Comparison of ENCODE assay signal across 8 mouse cellular contexts in the genomic region with DNA sequence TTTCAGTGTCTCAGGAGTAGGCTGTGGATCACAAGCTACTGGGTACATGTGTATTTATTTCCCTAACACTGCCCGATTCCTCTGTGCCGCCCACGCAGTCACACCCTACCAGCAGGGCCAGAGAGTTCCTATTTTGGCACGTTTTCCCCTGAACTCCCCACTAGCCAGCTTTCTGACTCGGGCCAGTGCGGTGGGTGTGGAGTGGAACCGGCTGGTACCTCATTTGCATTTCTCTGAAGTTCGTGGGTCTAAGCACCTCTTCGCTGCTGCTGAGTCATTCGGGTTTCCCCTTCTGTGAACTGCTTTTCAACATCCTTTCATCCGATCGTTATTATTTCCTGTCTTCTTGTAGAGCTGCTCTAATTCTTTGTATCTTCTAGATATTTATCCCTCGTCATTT. TPM values are rescaled to one million over a fixed set of nuclear protein-coding genes. Genes with fewer than 3 reads are reported as not detected.
DNase-seq lines count a peak whose midpoint lies in the region; ATAC-seq and TF ChIP-seq lines count a peak whose summit lies in the region.

No protein-coding gene starts in this region.

- no peak for TF ChIP-seq POLR2A in embryonic fibroblast, embryonic 13.5 days (IDR thresholded peaks at IDR 0.05; ENCODE audit: low read depth, low read length)
- no peak for TF ChIP-seq POLR2A in kidney, adult 2 months (IDR thresholded peaks at IDR 0.05; ENCODE audit: low read depth, low read length)

- H3K27me3 ChIP-seq in kidney, adult 2 months (replicated peaks; ENCODE audit: control insufficient read depth, insufficient read depth, low read length), result no peaks in the 10 kb centered on the region

- H3K36me3 ChIP-seq in kidney, adult 2 months (ENCODE audit: control insufficient read depth, insufficient read depth, low read length), result no peaks in the 10 kb centered on the region

- no peak for TF ChIP-seq CTCF in embryonic fibroblast, embryonic 13.5 days (IDR thresholded peaks at IDR 0.05; ENCODE audit: borderline replicate concordance, insufficient read depth, low read length)
- no peak for TF ChIP-seq CTCF in kidney, adult 2 months (conservative IDR thresholded peaks at IDR 0.05; ENCODE audit: insufficient read depth, insufficient read length, low read depth, low read length)

- no peak overlapping the region for H3K4me3 ChIP-seq in embryonic fibroblast, embryonic 13.5 days (ENCODE audit: insufficient read depth, low read length)
- H3K4me3 ChIP-seq in kidney, adult 2 months (ENCODE audit: insufficient read depth, low read depth, low read length), result no peak overlapping the region

- ATAC-seq in frontal cortex, adult (ENCODE audit: low TSS enrichment), result peak; percentile 34; the same call in 1 of the 2 replicates
- ATAC-seq in megakaryocyte progenitor cell, adult 5-6 weeks (replicated peaks; ENCODE audit: poor library complexity), result peak; percentile 65

- H3K27ac ChIP-seq in embryonic fibroblast, embryonic 13.5 days (ENCODE audit: insufficient read depth, low read length), result peak overlapping the region; percentile 12
- H3K27ac ChIP-seq in kidney, adult 2 months (ENCODE audit: insufficient read depth, low read depth, low read length), result no peak overlapping the region

- DNase-seq in frontal cortex, postnatal 14 days (ENCODE audit: low spot score in 2 of 2), result no peak
- peak; percentile 93 for DNase-seq in CD4-positive helper T cell, adult 2 months (ENCODE audit: low read depth, low spot score)
- DNase-seq in kidney, adult 2 months, result no peak
- no peak for DNase-seq in frontal cortex, postnatal 25 days (ENCODE audit: low spot score in 2 of 2)
- DNase-seq in yolk sac, embryonic 10.5 days (ENCODE audit: low spot score), result no peak

- WGBS in kidney, adult 2 months, result 23% methylated on average over 13 of the region's 13 CpGs

- H3K4me1 ChIP-seq in embryonic fibroblast, embryonic 13.5 days (ENCODE audit: control insufficient read depth, insufficient read depth, low read length), result peaks cover 6% of the 10 kb centered on the region; the same call in 1 of the 2 replicates
- no peaks in the 10 kb centered on the region for H3K4me1 ChIP-seq in kidney, adult 2 months (ENCODE audit: control insufficient read depth, insufficient read depth, low read length)

RNA-seq across cellular contexts. Expression of gene Tnfrsf1b, which starts 7.7 kb away (rescaled TPM):
- polyA plus RNA-seq in embryonic fibroblast, embryonic 13.5 days (2011; ENCODE audit: insufficient read length, low read depth, missing spikeins), result 30.2 and 40.7 TPM in 2 replicates
- 29.7 and 32.8 TPM in 2 replicates for total RNA-seq in megakaryocyte progenitor cell, adult 5-6 weeks (2015)
- 33.0 and 34.2 TPM in 2 replicates for total RNA-seq in megakaryocyte progenitor cell, adult 5-6 weeks (2017)
- 6.5 and 8.4 TPM in 2 replicates for polyA plus RNA-seq in kidney, adult 2 months (2012; rRNA removed)

RNA-seq across cellular contexts. Expression of gene Vps13d, which starts 59.6 kb away (rescaled TPM):
- polyA plus RNA-seq in embryonic fibroblast, embryonic 13.5 days (2011; ENCODE audit: insufficient read length, low read depth, missing spikeins), result 19.4 and 28.9 TPM in 2 replicates
- total RNA-seq in megakaryocyte progenitor cell, adult 5-6 weeks (2015), result 19.9 and 22.3 TPM in 2 replicates
- total RNA-seq in megakaryocyte progenitor cell, adult 5-6 weeks (2017), result 45.6 and 51.2 TPM in 2 replicates
- 18.4 and 19.8 TPM in 2 replicates for polyA plus RNA-seq in kidney, adult 2 months (2012; rRNA removed)
